Mouse (Mus musculus) liver, embryonic 14.5 days (tissue): ENCODE results near the gene Gm5800.

ENCODE experiments used
- CTCF ChIP-seq: IDR thresholded peaks from 2 replicates; pipeline ENCODE4 v1.5.1; 2016; ENCODE audit warnings: antibody characterized with exemption, low read depth, control low read depth
- EP300 ChIP-seq: IDR thresholded peaks from 2 replicates; pipeline ENCODE4 v1.6.1; 2016; ENCODE audit warnings: antibody characterized with exemption, low read depth

- no peak for TF ChIP-seq CTCF
- no peak for TF ChIP-seq EP300
Observed at GRCm38 (mm10) chr14:51717083-51717482, at the start of gene Gm5800.
